Mouse (Mus musculus): ENCODE measurements around the gene Grik3.
A peak's percentile ranks its signal among the peaks of the same experiment; 100 is the strongest.

Gene Grik3

DNA sequence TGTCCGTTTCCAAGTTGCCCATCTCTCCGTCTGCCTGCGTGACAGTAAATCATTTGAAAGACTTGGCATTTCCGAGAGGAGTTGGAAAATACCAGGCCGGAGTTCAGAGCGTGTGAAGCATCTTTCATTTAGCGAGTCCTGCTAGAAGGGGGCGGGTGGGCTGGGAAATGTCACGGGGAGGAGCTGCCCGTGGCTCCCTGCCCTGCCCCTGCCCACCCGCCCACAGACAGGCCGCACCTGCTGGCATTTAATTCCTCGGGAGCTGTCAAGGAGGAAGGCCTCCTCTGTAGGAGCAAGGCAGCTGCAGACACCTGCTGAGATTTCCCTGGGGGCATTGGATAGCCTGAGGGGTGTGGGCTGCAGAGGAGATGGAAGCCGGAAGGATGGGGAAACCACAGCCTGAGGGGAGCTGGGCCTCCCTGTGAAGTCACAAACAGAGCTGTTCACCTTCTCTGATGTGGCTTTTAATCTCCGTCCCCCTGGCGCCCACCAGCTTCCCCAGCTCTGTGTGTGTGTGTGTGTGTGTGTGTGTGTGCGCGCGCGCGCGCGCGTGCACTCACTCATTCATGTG is 161.3 kb downstream of the Grik3 start:
- peak; percentile 43 for DNase-seq

DNA sequence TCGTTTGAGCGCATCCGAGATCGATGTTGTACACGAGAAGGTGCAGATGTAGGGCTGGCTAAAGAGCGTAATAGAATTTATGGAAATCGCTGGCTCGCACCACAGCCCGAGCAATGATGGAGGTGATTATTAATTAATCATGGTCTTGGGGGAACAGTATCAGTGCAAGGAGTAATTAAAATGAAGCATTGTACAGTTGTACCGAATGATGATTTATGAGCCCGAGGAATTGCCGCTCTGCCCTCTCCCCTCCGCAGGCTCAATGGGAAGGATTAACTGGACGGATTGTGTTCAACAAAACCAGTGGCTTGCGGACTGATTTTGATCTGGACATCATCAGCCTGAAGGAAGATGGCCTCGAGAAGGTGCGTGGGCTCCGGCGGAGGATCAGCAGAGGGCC is 165.5 kb downstream of the Grik3 start:
- DNase-seq: no peak

DNA sequence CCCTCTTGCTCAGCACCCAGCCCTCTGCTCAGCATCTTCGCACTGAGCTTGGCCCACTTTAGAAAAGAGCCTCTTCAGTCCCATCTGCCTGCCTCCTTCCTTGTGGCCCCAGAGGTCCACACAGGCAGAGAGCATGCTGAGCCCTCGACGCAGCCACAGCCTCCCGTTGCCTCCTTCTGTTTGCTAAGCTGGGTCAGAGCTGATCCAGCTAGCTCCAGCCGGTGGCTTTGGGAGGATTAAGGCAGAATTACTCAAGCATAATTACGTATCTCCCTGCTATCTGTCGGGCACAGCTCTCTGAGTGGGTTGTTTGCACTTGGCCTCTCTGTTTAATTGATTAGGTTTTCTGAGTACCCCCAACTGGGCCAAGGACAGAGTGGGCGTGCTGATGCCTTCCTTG is 167.9 kb downstream of the Grik3 start:
- no peak for DNase-seq

DNA sequence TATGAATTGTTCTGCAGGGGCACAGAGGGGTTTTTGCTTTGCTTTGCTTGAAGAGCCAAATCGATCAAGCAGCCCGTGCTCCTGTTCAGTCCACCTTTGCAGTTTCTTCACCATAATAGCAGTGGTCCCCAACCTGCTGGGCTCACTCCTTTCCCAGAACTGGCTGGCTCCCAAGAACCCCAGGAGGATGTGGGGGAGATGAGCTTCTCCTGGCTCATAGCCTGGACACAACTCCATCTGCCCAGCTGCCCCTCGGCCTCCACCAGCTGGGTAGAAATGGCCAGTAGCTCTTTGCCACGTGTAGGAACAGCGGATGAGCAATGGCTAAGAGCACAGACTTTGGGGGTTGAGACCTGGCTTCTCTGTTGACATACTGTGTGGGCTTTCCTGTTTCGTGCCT is 171.5 kb downstream of the Grik3 start:
- no peak for DNase-seq

DNA sequence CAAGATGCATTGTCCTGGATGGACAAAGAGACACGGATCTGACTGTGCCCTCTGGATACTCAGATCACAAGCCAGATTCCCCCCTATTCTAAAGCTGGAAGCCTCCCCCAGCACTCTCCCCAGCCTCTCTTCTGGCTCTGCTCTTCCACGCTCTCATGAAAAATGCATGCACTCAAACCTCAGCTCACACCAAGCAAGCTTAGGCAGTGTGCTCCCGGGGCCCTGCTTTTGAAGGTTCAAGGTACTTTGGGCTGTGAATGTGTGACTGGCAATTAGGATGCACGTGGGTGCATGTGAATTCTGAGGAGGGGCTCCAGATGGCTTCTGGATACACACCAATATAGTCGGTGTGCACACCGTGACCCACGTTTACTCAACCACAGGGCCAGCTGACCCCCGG is 172.8 kb downstream of the Grik3 start:
- DNase-seq: no peak

DNA sequence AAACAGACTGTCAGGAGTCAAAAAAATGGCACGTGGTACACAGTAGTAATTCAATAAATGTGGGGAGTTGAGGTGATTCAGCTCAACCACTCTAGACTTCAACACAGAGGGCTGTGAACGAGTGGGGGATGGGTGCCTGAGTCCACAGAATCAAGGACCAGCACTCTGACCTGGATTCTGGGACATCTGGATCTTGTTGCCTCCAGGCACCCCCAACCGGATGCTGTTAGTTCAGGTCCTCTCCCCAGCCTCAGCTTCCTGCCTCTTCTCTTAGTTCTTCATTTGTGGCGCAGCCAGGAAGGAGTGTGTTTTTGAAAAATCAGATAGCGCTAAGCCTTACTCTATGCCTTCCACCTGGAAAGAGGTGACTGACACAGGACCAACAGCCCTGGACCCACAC is 175.5 kb downstream of the Grik3 start:
- peak; percentile 62 for DNase-seq

DNA sequence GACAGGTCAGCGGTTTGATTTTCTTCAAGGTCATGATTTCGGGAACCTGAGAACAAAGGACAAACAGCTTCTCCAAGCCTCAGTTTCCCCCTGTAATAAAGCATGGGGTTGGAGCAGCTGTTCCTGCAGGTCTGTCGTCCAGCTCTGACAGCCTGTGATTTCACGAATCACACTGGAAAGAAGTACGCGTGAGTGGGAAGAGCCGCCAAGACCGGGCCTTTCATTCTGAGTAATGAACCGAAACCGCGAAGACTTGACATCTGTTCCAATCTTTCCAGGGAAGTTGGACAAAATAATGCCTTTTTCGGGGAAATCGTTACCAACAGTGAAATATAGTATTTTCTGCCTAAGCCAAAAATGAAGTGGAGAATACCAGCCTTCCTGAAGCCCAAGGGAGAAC is 191.5 kb downstream of the Grik3 start:
- no peak for DNase-seq

DNA sequence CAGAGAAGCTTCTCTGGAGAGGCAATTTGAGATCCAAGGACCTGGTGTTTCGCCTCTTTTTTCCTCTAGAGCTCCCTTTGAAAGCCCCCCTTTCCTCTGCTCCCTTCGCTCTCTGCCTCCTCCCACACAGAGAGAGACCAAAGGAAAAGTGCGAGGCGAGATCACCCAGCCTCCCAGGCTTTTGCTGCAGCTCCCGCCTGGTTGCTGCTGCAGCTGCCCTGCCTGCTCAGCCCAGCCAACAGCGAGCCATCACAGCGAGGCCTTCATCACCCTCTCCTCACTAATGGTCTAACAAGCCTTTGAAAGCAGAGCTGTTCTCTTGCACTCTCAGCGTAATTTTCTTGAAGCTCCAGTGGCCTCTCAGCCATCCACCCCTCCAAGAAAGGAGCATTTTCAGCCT is 196.6 kb downstream of the Grik3 start:
- DNase-seq: no peak

DNA sequence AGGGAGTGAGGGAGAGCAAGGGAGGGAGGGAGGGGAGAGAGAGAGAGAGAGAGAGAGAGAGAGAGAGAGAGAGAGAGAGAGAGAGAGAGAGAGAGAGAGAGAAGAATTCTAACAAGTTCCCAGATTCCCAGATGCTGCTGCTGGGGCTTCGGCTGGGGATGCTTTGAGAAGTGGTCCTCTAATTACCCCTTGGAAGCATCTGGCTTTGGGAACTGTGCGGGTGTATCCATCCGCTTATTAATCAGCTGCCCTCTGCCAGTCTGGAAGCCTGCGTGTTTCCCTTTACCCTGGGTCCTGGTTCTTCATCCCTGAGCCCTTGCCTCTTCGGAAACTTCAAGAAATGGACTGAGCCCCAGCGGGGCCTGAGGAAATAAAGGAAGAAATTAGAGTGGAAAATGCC is 204.9 kb downstream of the Grik3 start:
- DNase-seq: peak; percentile 38

DNA sequence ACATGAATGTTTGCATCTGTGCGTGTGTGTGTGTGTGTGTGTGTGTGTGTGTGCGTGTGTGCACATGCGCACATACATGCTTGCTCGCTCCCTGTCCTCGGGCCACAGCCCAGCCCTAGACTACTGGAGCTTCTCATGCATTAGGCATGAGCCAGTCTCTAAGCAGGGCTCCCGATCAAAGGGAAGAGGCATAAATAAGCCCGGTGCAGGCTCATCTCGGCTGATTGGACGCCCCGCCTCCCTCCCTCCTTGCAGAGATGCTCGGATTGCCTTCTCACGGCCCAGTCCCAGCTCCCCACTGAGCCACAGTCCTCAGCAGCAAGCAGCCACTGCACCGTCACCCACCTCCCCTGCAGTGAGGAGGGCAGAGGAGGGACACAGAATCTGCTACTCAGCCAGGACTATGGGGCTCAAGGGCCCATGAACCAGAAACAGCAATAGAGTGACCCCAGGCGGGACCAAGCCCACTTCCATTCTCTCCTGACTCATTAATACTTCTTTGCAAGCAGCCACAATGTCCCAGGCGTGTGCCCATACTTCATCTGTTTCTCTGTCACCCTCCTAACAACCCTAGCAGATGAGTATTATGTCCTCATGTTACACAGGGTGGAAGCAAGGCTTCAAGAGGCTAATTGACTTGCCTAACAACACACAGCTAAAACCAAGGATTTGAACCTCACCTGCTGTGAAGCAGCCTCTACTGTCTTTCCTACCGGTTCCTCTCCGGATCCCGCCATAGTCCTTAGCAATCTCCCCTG is 205.9 kb downstream of the Grik3 start:
- peak; percentile 82 for DNase-seq

DNA sequence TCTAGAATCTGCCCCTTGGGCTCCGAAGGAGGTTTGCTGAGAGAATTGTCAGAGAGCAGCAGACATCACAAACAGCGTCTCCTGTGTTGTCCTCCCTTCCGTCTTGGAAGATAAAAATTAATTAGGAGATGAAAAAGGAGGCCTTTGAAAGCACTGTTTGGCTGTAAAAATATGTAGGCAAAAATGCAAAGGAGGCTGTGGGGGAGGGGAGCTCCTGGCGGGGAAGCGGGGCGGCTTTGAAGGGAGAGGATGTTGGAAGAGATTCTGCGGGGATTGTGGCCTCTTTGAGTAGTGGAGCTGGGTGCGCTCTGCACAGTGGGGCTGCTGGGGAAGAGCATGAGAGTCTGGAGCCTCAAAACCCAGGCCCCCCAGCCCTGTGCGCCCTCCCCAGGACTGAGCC is 207.1 kb downstream of the Grik3 start:
- DNase-seq: no peak

DNA sequence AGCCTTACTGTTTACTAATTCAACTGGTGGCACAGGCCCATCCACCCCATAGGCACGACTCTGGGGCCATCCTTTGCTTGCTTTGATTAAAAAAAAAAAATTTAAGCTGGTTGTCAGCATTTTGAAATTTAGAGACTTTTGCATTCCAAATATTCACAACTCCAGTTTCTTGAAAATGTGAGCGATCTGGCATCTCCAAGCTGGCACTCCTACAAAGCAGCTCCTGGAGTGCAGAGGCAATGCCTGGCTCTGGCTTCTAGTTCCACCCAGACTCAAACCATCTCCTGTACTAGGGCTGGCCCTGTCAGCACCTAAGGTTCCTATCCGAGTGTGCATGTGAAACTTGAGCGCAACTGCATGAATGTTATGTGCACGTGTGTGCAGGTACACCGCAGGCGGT is 208.6 kb downstream of the Grik3 start:
- DNase-seq: no peak

DNA sequence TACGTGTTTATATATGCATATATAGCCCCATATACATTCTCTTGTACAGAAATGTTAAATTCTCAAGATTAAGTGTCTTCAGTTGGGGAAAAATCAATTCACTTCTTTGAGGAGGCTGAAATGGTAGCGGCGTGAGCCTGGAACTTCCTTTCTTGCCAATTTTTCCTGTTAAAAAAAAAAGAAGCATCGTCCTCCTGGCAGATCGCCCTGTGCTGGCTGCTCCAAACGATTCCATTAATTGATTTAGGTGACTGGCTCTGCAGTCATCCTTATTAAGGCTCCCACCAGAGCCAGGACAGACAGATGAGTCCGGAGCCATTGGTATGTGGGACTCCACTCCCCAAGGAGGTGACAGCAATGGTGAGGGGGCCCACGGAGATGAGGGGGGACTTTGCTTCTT is 209.8 kb downstream of the Grik3 start:
- no peak for DNase-seq

DNA sequence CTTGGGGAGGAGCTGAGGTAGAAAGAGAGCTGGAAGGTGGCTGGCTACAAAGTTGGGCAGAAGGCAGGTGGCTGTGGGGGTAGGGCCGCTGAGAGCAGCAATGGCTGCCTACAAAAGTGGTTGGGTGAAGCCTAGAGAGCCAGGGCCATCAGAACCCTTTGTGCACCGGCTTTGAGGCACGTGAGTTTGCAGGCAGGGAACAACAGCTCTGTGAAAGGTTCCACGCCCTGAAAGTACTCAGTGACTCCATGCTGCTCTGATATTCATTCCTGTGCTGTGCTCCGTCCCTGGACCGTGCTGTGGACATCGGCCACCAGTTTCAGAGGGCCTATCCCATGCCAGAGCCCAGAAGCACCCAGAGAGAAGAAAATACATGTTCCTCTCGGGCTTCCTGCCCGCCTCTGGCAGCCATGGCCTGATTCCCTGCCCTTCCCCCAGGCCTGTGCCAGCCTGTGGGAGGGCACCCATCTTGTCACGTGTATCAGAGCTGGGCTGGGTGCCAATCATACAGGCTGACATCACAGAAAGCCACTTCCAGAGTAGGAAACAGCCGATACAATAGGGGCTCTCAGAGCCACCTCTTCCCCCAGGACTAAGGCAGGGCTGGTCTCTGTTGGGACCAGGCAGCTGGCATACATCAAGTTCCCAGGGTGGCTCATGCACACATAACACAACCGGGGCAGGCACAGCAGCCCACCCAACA is 212.3 kb downstream of the Grik3 start:
- DNase-seq: no peak

DNA sequence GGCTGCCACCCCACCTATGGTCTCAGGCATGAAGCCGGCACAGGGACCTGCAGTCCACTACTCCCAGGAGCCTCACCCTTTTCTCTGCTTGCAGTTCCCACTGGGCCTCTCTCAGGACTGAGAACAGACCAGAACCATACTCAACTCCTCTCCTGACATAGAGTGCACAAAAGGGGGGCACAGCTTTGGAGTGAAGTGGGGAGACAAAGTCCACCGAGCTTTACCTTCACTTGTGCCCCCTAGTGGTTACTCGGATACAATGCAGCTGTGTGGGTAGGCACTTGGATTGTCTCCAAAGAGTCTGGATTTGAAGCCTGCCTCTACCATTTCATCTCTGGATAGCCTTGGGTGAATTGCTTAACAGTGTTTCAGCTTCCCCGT is 212.8 kb downstream of the Grik3 start:
- peak; percentile 52 for DNase-seq

DNA sequence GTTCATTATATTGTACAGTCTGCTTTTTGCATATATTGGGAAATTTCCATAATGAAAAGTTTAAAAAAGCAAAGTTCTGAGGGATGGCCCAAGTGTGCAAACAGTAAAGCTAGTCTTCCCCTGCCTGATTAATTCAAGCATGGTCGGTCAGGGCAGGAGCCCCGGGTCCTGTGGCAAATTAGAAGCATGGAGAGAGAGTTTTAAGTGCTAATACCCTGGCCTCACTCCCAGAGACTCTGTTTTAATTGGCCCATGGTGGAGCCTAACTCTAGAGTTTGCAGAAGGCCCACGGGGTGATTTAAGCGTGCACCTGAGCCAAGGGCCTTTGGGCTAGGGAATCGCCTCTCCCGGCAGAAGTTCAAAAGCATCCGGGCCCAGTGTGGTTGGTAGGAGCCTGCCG is 215.2 kb downstream of the Grik3 start:
- DNase-seq: no peak

DNA sequence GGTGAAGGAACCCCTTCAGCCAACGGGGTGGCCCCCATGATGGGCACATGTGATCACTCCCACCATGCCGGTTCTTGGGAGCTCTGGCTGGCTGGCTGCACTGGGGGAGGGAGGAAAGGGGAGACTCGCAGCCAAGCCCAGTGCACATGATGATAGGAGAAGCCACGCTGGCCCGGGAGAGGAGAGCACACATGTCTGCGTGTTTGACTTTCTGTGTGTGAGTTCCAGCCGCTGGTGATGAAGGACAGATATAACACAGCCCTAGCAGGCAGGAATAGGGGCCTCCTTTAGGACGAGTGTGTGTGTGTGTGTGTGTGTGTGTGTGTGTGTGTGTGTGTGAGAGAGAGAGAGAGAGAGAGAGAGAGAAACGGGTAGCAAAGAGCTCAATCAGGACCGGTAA is 219.2 kb downstream of the Grik3 start:
- DNase-seq: no peak

DNA sequence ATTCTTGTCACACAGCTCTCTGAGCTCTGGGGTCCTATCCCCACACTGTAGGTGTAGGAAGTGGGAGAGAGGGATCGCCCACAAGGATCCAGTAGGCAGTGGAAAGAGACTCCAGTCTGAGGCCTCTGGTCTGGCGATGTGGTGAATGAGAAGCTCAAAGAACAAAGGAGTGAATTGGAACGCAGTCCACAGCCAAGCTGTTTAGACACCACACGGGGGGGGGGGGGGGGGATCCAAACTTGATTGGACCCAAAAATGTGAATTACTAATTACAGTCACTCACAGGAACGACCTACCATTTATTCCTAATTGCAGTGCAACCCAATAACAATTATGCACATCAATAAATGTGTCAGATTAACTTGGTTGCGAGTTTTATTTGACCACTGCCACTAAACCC is 227.4 kb downstream of the Grik3 start:
- no peak for DNase-seq

DNA sequence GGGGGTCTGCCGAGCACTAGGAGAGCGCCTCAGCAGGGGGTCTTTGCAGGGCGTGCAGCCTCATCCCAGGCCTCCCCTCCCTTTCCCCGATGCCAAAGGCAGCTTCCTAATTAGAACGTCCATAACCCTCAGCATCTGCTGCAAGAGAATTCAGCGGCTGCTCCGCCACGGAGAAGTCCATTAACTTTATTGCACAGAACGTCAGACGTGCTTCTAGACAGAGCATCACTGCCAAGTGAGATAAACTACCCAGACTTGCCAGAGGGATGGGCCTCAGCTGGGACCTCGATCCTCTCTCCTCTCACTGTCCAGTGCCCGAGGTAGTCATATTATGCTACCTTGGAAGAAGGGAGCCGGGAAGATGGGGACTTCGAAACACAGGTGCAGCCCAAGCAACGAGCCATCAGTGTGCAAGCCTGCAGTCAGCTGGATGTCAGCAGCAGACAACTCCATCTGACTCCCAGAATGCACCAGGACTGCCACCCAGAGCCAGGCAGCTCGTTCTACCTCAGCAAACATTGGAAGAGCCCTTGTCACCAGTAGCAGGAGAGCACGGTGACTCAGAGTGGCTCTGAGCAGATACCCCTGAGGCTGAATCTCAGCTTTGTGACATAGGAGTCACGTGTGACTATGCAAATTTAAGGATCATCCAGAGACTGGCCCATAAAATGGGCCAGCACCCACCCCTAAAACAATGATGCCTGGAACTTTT is 228.1 kb downstream of the Grik3 start:
- DNase-seq: no peak

DNA sequence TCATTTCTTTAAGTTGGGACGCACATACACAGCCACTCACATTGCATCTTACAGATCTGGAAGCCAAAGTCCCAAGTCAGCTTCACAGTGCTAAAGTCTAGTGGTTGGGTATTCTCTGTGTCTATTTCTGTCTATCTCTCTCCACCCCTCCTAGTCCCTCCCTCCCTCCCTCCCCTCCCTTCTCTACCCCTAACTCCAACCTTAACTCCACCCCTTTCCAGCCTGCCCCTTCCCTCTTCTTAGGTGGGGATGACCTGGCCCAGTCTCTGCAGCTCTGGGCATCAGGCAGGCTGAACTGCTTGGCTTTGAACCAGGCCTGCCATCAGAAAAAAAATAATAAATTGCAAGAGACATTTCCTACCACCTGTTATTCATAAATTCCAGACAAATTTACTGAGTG is 235.7 kb downstream of the Grik3 start:
- DNase-seq: no peak

DNA sequence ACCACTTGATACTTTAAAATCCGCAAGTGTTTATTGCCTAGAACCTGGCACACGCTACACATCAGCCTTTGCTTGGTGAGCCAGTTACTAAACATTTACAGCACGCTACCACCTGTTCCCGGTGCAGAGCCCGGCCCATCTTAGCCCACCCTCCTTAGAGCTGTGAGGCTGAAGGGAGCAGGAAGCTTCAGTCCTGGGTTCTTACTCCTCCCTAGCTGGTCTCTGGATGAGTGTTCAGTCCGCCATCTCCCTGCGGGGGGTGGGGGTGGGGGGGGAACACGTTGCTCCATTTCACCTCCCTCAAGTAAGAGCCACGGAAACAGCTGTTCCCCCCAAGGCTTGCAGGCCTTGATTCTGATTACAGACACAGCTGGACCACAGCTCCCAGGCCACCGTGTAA is 236.5 kb downstream of the Grik3 start:
- DNase-seq: peak; percentile 32

DNA sequence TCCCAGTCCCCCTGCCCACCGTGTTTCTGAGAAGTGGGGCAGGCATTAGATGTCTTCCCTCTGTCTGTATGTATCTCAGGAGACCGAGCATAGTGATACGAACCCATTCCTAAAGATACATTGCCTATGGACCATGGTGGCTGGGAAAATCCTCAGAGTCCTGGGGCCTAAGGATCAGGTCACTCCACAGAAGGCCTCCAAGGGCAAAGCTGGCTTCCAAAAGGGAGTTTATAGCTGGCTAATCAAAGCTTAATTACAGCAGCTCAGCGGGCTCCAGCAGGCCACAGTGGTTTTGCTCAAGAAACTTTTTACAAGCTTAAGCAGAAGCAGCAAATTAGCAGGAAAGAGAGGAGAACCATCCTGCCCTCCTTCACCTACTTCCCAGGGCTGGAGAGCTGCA is 237.1 kb downstream of the Grik3 start:
- DNase-seq: peak; percentile 34

DNA sequence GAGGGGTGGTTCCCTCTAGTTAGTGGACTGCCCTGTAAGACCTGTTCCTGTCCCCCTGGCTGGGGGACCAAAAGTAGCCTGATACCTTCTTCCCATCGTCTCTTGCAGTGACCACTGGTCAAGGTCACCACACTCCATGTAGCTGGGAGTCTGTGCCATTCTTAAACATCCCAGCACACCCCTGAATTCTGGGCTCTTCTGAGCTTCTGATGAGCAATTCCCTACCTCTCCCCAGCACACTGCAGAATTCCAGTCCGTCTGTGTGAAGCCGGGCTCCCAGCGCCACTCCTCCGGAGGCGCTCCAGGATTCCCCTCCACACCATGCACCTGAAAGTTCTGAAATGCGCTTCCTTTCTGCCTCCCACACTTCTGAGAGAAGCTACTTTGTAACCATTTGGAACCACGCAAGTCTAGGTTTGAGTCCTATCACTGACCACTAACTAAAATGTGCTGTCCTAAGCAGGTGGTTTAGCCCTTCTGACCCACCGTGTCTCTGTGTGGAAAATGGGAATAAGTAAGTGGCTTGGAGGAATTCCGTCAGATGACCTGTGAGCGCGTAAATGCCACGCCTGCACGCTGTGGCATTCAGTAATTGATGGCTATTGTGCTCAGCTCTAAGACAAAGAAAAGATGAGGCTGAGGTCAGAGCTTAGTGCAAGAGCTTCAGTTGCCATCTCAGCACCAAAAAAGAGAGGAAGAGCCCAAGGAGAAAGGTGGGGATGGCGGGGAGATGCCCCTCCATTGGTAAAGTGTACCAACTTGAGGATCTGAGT is 237.8 kb downstream of the Grik3 start:
- DNase-seq: peak; percentile 22
